Mouse (Mus musculus) limb, embryonic 15.5 days (tissue): ENCODE measurements at regions not wholly inside any gene's neighbourhood (a gene's known extent, or its start where the extent isn't known, plus 50 kb on each side); places are given as distances from the start of the nearest gene placed in this dataset.

Experiments
- ATAC-seq: fragments of 200-750 bp; cut with Nextera tagmentation; 2 replicates; pipeline ENCODE4 v1.8.0; 2017; ENCODE audit warnings: low read depth, moderate TSS enrichment; ENCODE audit not compliant: insufficient number of reproducible peaks, low FRiP score, low TSS enrichment
- H3K27ac ChIP-seq: fragments of 300-500 bp; sonication (generic); 2 replicates; pipeline ENCODE4 v1.5.1; 2015; ENCODE audit warnings: moderate library complexity, mild to moderate bottlenecking, inconsistent platforms
- H3K27me3 ChIP-seq: fragments of 300-500 bp; sonication (generic); 2 replicates; pipeline ENCODE4 v1.6.1; 2015; ENCODE audit warnings: inconsistent platforms
- H3K36me3 ChIP-seq: fragments of 300-500 bp; sonication (generic); 2 replicates; pipeline ENCODE4 v1.6.1; 2015; ENCODE audit warnings: inconsistent platforms
- H3K4me1 ChIP-seq: fragments of 300-500 bp; sonication (generic); 2 replicates; pipeline ENCODE4 v1.6.1; 2015; ENCODE audit warnings: inconsistent platforms
- H3K4me2 ChIP-seq: fragments of 300-500 bp; sonication (generic); 2 replicates; pipeline ENCODE4 v1.6.1; 2015; ENCODE audit warnings: mild to moderate bottlenecking, inconsistent platforms
- H3K4me3 ChIP-seq: fragments of 300-500 bp; sonication (generic); 2 replicates; pipeline ENCODE4 v1.5.1; 2015; ENCODE audit warnings: mild to moderate bottlenecking, inconsistent platforms
- H3K9ac ChIP-seq: fragments of 300-500 bp; sonication (generic); 2 replicates; pipeline ENCODE4 v1.6.1; 2015; ENCODE audit warnings: inconsistent platforms
- H3K9me3 ChIP-seq: fragments of 300-500 bp; sonication (generic); 2 replicates; pipeline ENCODE4 v1.6.1; 2016; ENCODE audit warnings: inconsistent platforms
- WGBS: fragments of 180-500 bp; shearing (Covaris S2); methylation state at CpG from one replicate; pipeline ENCODE4 v1.1.7; 2015; 5-methylcytosine and 5-hydroxymethylcytosine counted together

GRCm38 (mm10) chr16:21322437-21322836 is 100.5 kb upstream of the Vps8 start:
- peak overlapping the region; percentile 81 for H3K27ac ChIP-seq
- H3K9me3 ChIP-seq, result no peaks in the 10 kb centered on the region
- ATAC-seq, result peak; percentile 36; the same call in 1 of the 2 replicates
- no peak overlapping the region for H3K4me2 ChIP-seq
- H3K36me3 ChIP-seq, result no peaks in the 10 kb centered on the region
- H3K4me3 ChIP-seq, result no peak overlapping the region
- H3K9ac ChIP-seq, result no peak overlapping the region
- H3K4me1 ChIP-seq, result peaks cover 53% of the 10 kb centered on the region
- H3K27me3 ChIP-seq, result no peaks in the 10 kb centered on the region
- 34% methylated on average over 10 of the region's 10 CpGs for WGBS

DNA sequence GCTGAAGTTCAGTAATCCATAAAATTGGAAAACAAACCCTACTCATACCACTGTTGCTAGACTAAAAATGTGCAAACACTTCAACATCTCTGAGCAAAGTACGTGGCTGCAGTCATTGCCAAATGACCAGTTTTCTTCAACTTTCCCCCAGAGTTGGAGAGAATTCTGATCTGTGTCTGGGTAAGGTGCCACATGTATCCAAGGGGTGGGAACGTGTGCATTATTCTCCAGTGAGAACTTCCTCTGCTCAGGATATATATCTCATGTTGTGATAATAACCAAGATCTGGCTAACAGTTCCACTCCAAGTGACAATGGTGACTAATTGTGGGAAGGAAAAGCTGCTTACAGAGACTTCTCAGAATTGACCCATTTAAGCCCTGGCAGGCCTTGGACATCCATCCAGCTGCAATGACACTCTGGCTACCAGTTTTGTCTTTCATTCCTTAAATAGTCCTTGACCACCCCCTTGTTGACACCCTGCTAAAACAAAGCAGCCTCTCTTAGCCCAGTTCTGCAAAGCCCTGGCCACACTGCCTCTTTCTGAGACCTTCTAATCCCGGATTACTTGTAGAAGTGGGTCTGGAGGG is 99.4 kb upstream of the Vps8 start:
- Histone ChIP-seq H3K9ac (no peak overlapping the region), H3K4me2 (no peak overlapping the region), H3K9me3 (no peaks in the 10 kb centered on the region), H3K27me3 (no peaks in the 10 kb centered on the region), H3K27ac (no peak overlapping the region), H3K4me3 (no peak overlapping the region), H3K36me3 (no peaks in the 10 kb centered on the region), H3K4me1 (peaks cover 42% of the 10 kb centered on the region)
- WGBS, result 80% methylated on average over 3 of the region's 3 CpGs
- ATAC-seq, result no peak

DNA sequence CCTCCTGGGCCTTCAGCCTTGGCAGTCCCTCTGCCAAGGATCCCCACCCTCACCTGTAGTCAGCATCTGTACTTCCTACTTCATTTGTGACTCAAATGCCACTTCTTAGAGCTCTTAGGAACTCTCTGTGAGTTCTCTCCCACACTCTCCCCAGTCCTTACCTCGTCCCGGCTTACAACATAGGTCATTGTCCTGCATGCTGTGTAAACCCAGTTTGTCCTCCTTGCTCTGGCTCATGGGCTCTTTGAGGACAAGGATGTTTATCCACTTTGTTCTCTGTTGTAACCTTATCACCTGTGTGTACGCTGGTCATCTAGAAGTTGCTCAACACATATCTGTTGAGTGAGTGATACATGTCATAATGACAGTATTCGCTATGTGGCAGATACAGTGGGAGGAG is 94.9 kb upstream of the Vps8 start:
- Histone ChIP-seq H3K4me1 (peaks cover 10% of the 10 kb centered on the region; the same call in 1 of the 2 replicates), H3K27me3 (no peaks in the 10 kb centered on the region), H3K9me3 (no peaks in the 10 kb centered on the region), H3K27ac (no peak overlapping the region), H3K4me2 (no peak overlapping the region), H3K4me3 (no peak overlapping the region), H3K9ac (no peak overlapping the region), H3K36me3 (no peaks in the 10 kb centered on the region)
- no peak for ATAC-seq
- 92% methylated on average over 4 of the region's 4 CpGs for WGBS

DNA sequence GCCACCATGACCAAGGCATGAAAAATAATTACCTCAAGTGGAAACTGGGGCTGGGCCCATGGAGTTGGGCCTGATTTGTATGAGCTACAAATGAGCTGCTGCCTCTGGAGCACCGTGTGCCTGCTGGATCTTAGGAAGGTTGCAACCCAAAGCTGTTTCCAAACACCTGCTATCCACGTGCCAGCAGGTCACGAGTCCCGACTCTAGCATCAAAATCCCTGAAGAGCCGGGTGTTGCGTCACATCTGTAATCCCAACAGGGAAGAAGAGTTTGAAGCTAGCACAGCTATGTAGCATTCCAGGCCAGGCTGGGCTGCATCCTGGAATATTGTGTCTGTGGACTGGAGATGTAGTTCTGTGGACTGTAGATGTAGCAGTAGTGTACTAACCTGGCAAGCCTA is 93.7 kb upstream of the Vps8 start:
- H3K27me3 ChIP-seq, result no peaks in the 10 kb centered on the region
- no peak for ATAC-seq
- no peak overlapping the region for H3K4me2 ChIP-seq
- peaks cover 15% of the 10 kb centered on the region for H3K4me1 ChIP-seq
- no peaks in the 10 kb centered on the region for H3K9me3 ChIP-seq
- no peaks in the 10 kb centered on the region for H3K36me3 ChIP-seq
- no peak overlapping the region for H3K27ac ChIP-seq
- no peak overlapping the region for H3K4me3 ChIP-seq
- WGBS, result 79% methylated on average over 6 of the region's 6 CpGs
- no peak overlapping the region for H3K9ac ChIP-seq

DNA sequence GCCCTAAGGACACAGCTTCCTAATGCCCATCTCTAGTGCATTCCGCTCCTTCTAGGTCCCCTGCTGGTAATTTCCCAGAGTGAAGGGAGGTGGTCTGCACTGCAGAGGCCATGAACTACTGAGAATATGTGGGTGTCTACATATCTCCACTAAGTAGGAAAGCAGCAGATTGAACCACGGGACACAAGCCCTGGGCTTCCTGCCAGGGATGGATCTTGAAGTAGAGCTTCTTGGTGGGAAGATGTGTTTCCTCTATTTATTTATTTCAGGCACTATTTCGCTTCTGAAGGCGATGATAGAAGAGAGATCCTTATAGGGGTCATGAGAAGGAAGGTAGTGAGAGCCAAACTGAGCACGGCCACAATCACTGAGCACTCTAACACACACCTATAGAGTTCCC is 91.7 kb upstream of the Vps8 start:
- H3K4me2 ChIP-seq, result no peak overlapping the region
- H3K4me1 ChIP-seq, result peaks cover 16% of the 10 kb centered on the region
- no peak for ATAC-seq
- no peaks in the 10 kb centered on the region for H3K27me3 ChIP-seq
- no peaks in the 10 kb centered on the region for H3K9me3 ChIP-seq
- H3K36me3 ChIP-seq, result no peaks in the 10 kb centered on the region
- H3K9ac ChIP-seq, result no peak overlapping the region
- H3K4me3 ChIP-seq, result no peak overlapping the region
- no peak overlapping the region for H3K27ac ChIP-seq
- 87% methylated on average over 5 of the region's 5 CpGs for WGBS

- H3K36me3 ChIP-seq, result no peaks in the 10 kb centered on the region
- peaks cover 17% of the 10 kb centered on the region for H3K4me1 ChIP-seq
- H3K4me3 ChIP-seq, result peak overlapping the region; percentile 67
- peak overlapping the region; percentile 91 for H3K27ac ChIP-seq
- no peak for ATAC-seq
- H3K9me3 ChIP-seq, result no peaks in the 10 kb centered on the region
- WGBS, result 47% methylated on average over 7 of the region's 7 CpGs
- H3K9ac ChIP-seq, result peak overlapping the region; percentile 63; the same call in 1 of the 2 replicates
- H3K27me3 ChIP-seq, result no peaks in the 10 kb centered on the region
- peak overlapping the region; percentile 72 for H3K4me2 ChIP-seq
Observed at GRCm38 (mm10) chr16:21332411-21332810, 90.5 kb upstream of the Vps8 start.

DNA sequence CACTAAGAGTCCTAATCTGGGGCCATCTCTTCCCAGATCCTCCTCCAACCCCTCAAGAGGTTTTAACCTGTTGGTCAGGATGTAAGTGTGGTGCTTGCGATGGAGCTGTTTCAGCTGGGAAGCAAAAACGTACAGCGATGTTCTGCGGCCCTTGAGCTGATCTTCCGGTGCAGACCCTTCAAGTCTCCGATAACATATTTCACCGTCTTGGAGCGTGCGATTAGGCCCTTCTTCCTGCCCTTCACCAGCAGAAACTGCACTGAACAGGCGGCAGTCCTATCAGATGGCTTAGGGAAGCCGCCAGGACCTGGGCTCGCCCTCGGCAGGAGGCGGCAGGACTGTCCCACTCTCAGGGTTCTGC is 90.1 kb upstream of the Vps8 start:
- Histone ChIP-seq H3K4me3 (peak overlapping the region; percentile 67), H3K4me1 (peaks cover 17% of the 10 kb centered on the region), H3K4me2 (peak overlapping the region; percentile 72), H3K36me3 (no peaks in the 10 kb centered on the region), H3K9me3 (no peaks in the 10 kb centered on the region), H3K9ac (peak overlapping the region; percentile 63; the same call in 1 of the 2 replicates), H3K27ac (peak overlapping the region; percentile 91), H3K27me3 (no peaks in the 10 kb centered on the region)
- 1% methylated on average over 14 of the region's 14 CpGs for WGBS
- peak; percentile 49; the same call in 1 of the 2 replicates for ATAC-seq

- Histone ChIP-seq H3K27me3 (no peaks in the 10 kb centered on the region), H3K9me3 (no peaks in the 10 kb centered on the region), H3K4me1 (peaks cover 19% of the 10 kb centered on the region), H3K27ac (peak overlapping the region; percentile 91), H3K9ac (peak overlapping the region; percentile 63), H3K4me3 (peak overlapping the region; percentile 67), H3K4me2 (peak overlapping the region; percentile 72), H3K36me3 (no peaks in the 10 kb centered on the region)
- ATAC-seq, result peak; percentile 85
- WGBS, result under 1% methylated on average over 44 of the region's 44 CpGs
Observed at GRCm38 (mm10) chr16:21333223-21333951, 89.5 kb upstream of the Vps8 start.

DNA sequence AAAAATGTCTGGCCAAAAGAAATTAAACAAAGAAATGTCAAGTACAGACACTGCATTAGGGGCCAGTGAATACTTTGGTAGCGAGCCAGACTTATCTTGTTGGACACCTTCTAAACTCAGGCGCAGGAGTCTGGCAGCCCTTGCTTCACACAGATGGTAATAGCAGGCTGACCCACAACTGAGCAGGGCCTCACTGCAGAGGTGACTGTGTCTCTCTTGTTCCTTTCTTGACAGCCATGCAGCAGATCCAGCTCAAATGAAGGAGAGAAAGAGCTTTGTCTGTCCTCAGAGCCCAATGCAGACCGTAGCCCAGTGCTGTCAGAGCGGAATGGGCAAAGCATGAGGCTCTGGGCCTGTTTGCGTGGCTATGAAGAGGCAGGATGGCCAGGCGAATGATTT is 83.9 kb upstream of the Vps8 start:
- H3K9me3 ChIP-seq, result no peaks in the 10 kb centered on the region
- H3K9ac ChIP-seq, result no peak overlapping the region
- WGBS, result 48% methylated on average over 6 of the region's 6 CpGs
- H3K4me1 ChIP-seq, result peaks cover 33% of the 10 kb centered on the region
- no peak overlapping the region for H3K4me3 ChIP-seq
- ATAC-seq, result peak; percentile 25; the same call in 1 of the 2 replicates
- no peak overlapping the region for H3K4me2 ChIP-seq
- no peaks in the 10 kb centered on the region for H3K36me3 ChIP-seq
- H3K27me3 ChIP-seq, result no peaks in the 10 kb centered on the region
- H3K27ac ChIP-seq, result peak overlapping the region; percentile 94

- no peak overlapping the region for H3K4me3 ChIP-seq
- peak; percentile 75 for ATAC-seq
- no peak overlapping the region for H3K9ac ChIP-seq
- peak overlapping the region; percentile 94 for H3K27ac ChIP-seq
- no peaks in the 10 kb centered on the region for H3K36me3 ChIP-seq
- no peaks in the 10 kb centered on the region for H3K9me3 ChIP-seq
- WGBS, result 16% methylated on average over 11 of the region's 11 CpGs
- H3K4me2 ChIP-seq, result peak overlapping the region; percentile 17; the same call in 1 of the 2 replicates
- H3K4me1 ChIP-seq, result peaks cover 33% of the 10 kb centered on the region
- no peaks in the 10 kb centered on the region for H3K27me3 ChIP-seq
Observed at GRCm38 (mm10) chr16:21339460-21340081, 83.3 kb upstream of the Vps8 start.

- no peak for ATAC-seq
- no peak overlapping the region for H3K4me3 ChIP-seq
- WGBS, result 36% methylated on average over 7 of the region's 7 CpGs
- H3K9ac ChIP-seq, result no peak overlapping the region
- no peaks in the 10 kb centered on the region for H3K9me3 ChIP-seq
- no peak overlapping the region for H3K4me2 ChIP-seq
- no peaks in the 10 kb centered on the region for H3K36me3 ChIP-seq
- H3K27ac ChIP-seq, result peak overlapping the region; percentile 94
- H3K4me1 ChIP-seq, result peaks cover 33% of the 10 kb centered on the region
- H3K27me3 ChIP-seq, result no peaks in the 10 kb centered on the region
Observed at GRCm38 (mm10) chr16:21340136-21340535, 82.8 kb upstream of the Vps8 start.

- H3K27me3 ChIP-seq, result no peaks in the 10 kb centered on the region
- 65% methylated on average over 1 of the region's 1 CpGs for WGBS
- no peaks in the 10 kb centered on the region for H3K36me3 ChIP-seq
- no peak overlapping the region for H3K27ac ChIP-seq
- H3K9me3 ChIP-seq, result no peaks in the 10 kb centered on the region
- H3K4me3 ChIP-seq, result no peak overlapping the region
- no peak overlapping the region for H3K4me2 ChIP-seq
- no peak overlapping the region for H3K9ac ChIP-seq
- peaks cover 8% of the 10 kb centered on the region; the same call in 1 of the 2 replicates for H3K4me1 ChIP-seq
- ATAC-seq, result no peak
Observed at GRCm38 (mm10) chr16:21349869-21350268, 73.0 kb upstream of the Vps8 start.
